Mouse (Mus musculus): ENCODE results near the gene Tas1r1.
A peak's percentile ranks its signal among the peaks of the same experiment; 100 is the strongest.

Gene Tas1r1

GRCm38 (mm10) chr4:152044609-152045008 lies 6.2 kb upstream of the Tas1r1 start:
- no peak for DNase-seq (ENCODE audit: low read depth, low spot score)

- DNase-seq (ENCODE audit: low read depth, low spot score), result peak; percentile 60
Measured at GRCm38 (mm10) chr4:152043171-152043570, 4.8 kb upstream of the Tas1r1 start.

- DNase-seq (ENCODE audit: low read depth, low spot score), result no peak
Measured at GRCm38 (mm10) chr4:152041924-152042641, 3.7 kb upstream of the Tas1r1 start.

- DNase-seq (ENCODE audit: low read depth, low spot score), result no peak
Measured at GRCm38 (mm10) chr4:152039831-152040310, 1.5 kb upstream of the Tas1r1 start.

GRCm38 (mm10) chr4:152038985-152039830 lies 840 bp upstream of the Tas1r1 start, which contains the start of gene Nol9:
TSS of gene Nol9 (plus strand) at chr4:152039321.
- DNase-seq (ENCODE audit: low read depth, low spot score), result peak; percentile 96

GRCm38 (mm10) chr4:152036464-152036863 lies 1.9 kb downstream of the Tas1r1 start:
- DNase-seq (ENCODE audit: low read depth, low spot score), result peak; percentile 79

GRCm38 (mm10) chr4:152032922-152033321 lies 5.4 kb downstream of the Tas1r1 start:
- no peak for DNase-seq (ENCODE audit: low read depth, low spot score)

GRCm38 (mm10) chr4:152029997-152030396 lies 8.4 kb downstream of the Tas1r1 start:
- no peak for DNase-seq (ENCODE audit: low read depth, low spot score)

- no peak for DNase-seq (ENCODE audit: low read depth, low spot score)
Measured at GRCm38 (mm10) chr4:152029087-152029486, 9.3 kb downstream of the Tas1r1 start.

- DNase-seq (ENCODE audit: low read depth, low spot score), result no peak
Measured at GRCm38 (mm10) chr4:152028456-152028855, 9.9 kb downstream of the Tas1r1 start.

- DNase-seq (ENCODE audit: low read depth, low spot score), result peak; percentile 98
Measured at GRCm38 (mm10) chr4:152027524-152027923, 10.8 kb downstream of the Tas1r1 start, which contains the start of gene Zbtb48. TSS of gene Zbtb48 (minus strand) at chr4:152027671.

GRCm38 (mm10) chr4:152026751-152027508 lies 11.4 kb downstream of the Tas1r1 start:
- DNase-seq (ENCODE audit: low read depth, low spot score), result peak; percentile 75

- no peak for DNase-seq (ENCODE audit: low read depth, low spot score)
Measured at GRCm38 (mm10) chr4:152024525-152024924, 13.8 kb downstream of the Tas1r1 start.

GRCm38 (mm10) chr4:152022506-152022905 lies 15.9 kb downstream of the Tas1r1 start:
- no peak for DNase-seq (ENCODE audit: low read depth, low spot score)

GRCm38 (mm10) chr4:152021568-152022097 lies 16.7 kb downstream of the Tas1r1 start:
- no peak for DNase-seq (ENCODE audit: low read depth, low spot score)

- DNase-seq (ENCODE audit: low read depth, low spot score), result no peak
Measured at GRCm38 (mm10) chr4:152020024-152020423, 18.3 kb downstream of the Tas1r1 start.

- no peak for DNase-seq (ENCODE audit: low read depth, low spot score)
Measured at GRCm38 (mm10) chr4:152019073-152019472, 19.3 kb downstream of the Tas1r1 start.

- no peak for DNase-seq (ENCODE audit: low read depth, low spot score)
Measured at GRCm38 (mm10) chr4:152013036-152013813, 25.1 kb downstream of the Tas1r1 start.

GRCm38 (mm10) chr4:152012109-152012508 lies 26.3 kb downstream of the Tas1r1 start:
- DNase-seq (ENCODE audit: low read depth, low spot score), result no peak

- no peak for DNase-seq (ENCODE audit: low read depth, low spot score)
Measured at GRCm38 (mm10) chr4:152011171-152011760, 27.1 kb downstream of the Tas1r1 start.
